Mouse (Mus musculus): ENCODE data around the gene Cbfa2t2. TPM values are rescaled to one million over a fixed set of nuclear protein-coding genes. Genes with fewer than 3 reads are reported as not detected.

The Cbfa2t2 gene
- polyA plus RNA-seq, 1 experiment from 2014 or later = 48.8 TPM

DNA sequence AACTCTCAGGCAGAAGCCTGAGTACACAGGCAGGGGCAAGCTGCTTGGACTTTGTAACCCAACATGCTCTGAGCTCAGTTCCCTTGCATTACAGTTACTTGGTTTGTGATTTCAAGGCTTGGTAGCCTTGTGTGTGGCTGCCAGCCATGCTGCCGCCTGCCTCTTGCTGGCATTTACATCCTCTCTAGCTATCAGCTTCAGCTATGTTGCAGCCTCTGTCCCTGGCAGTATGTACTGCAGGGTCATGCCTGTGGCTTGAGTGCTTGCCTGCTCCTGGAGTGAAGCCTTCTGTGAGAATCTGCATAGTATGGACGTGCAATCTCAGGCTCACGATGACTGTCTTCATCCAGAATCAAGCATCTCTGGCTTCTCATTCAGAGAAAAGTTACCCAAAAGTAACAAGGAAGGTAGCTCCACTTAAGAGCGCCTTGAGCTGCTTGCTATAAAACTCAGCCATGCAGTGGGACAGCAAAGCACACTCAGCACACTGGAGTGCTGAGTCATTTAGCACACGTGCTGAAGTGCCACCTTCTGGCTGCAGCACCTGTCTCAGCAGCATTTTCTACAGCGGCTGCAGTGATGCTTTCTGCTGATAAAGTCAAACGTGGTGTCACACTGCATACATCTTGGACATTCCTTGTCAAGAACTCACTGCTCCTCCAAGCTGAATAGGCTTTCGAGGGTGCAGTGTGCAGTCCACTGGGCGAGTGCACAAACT is 71.4 kb downstream of the Cbfa2t2 start:
- Histone ChIP-seq H3K36me3 (ENCODE audit: control insufficient read depth, insufficient read depth, low read length) (peaks cover 16% of the 10 kb centered on the region), H3K9me3 (ENCODE audit: control insufficient read depth, low read length) (no peaks in the 10 kb centered on the region), H3K4me2 (ENCODE audit: low read depth, low read length) (no peak overlapping the region), H3K27me3 (ENCODE audit: control insufficient read depth, insufficient read depth, low read length) (no peaks in the 10 kb centered on the region), H3K4me3 (ENCODE audit: low read depth, low read length) (no peak overlapping the region), H3K9ac (replicated peaks; ENCODE audit: low read depth, low read length) (no peak overlapping the region), H3K27ac (ENCODE audit: low read depth, low read length) (no peak overlapping the region), H3K4me1 (ENCODE audit: control insufficient read depth, insufficient read depth, low read length) (no peaks in the 10 kb centered on the region)
- ATAC-seq (ENCODE audit: low read depth) = no peak
- 73% methylated on average over 9 of the region's 9 CpGs for WGBS

GRCm38 (mm10) chr2:154508450-154508849 is 72.2 kb downstream of the Cbfa2t2 start:
- H3K9ac ChIP-seq (replicated peaks; ENCODE audit: low read depth, low read length) = peak overlapping the region; percentile 11; the same call in 1 of the 2 replicates
- no peak for ATAC-seq (ENCODE audit: low read depth)
- no peak overlapping the region for H3K4me2 ChIP-seq (ENCODE audit: low read depth, low read length)
- no peak overlapping the region for H3K4me3 ChIP-seq (ENCODE audit: low read depth, low read length)
- 89% methylated on average over 4 of the region's 4 CpGs for WGBS
- no peak overlapping the region for H3K27ac ChIP-seq (ENCODE audit: low read depth, low read length)
- H3K36me3 ChIP-seq (ENCODE audit: control insufficient read depth, insufficient read depth, low read length) = peaks cover 16% of the 10 kb centered on the region
- no peaks in the 10 kb centered on the region for H3K9me3 ChIP-seq (ENCODE audit: control insufficient read depth, low read length)
- H3K4me1 ChIP-seq (ENCODE audit: control insufficient read depth, insufficient read depth, low read length) = no peaks in the 10 kb centered on the region
- no peaks in the 10 kb centered on the region for H3K27me3 ChIP-seq (ENCODE audit: control insufficient read depth, insufficient read depth, low read length)

GRCm38 (mm10) chr2:154510141-154510540 is 73.9 kb downstream of the Cbfa2t2 start:
- no peak for ATAC-seq (ENCODE audit: low read depth)
- H3K27me3 ChIP-seq (ENCODE audit: control insufficient read depth, insufficient read depth, low read length) = no peaks in the 10 kb centered on the region
- peaks cover 16% of the 10 kb centered on the region for H3K36me3 ChIP-seq (ENCODE audit: control insufficient read depth, insufficient read depth, low read length)
- H3K4me1 ChIP-seq (ENCODE audit: control insufficient read depth, insufficient read depth, low read length) = no peaks in the 10 kb centered on the region
- H3K4me3 ChIP-seq (ENCODE audit: low read depth, low read length) = no peak overlapping the region
- H3K27ac ChIP-seq (ENCODE audit: low read depth, low read length) = no peak overlapping the region
- 93% methylated on average over 3 of the region's 3 CpGs for WGBS
- H3K9me3 ChIP-seq (ENCODE audit: control insufficient read depth, low read length) = no peaks in the 10 kb centered on the region
- H3K9ac ChIP-seq (replicated peaks; ENCODE audit: low read depth, low read length) = no peak overlapping the region
- H3K4me2 ChIP-seq (ENCODE audit: low read depth, low read length) = no peak overlapping the region

- WGBS = 89% methylated on average over 3 of the region's 3 CpGs
- Histone ChIP-seq H3K4me3 (ENCODE audit: low read depth, low read length) (no peak overlapping the region), H3K9ac (replicated peaks; ENCODE audit: low read depth, low read length) (no peak overlapping the region), H3K27me3 (ENCODE audit: control insufficient read depth, insufficient read depth, low read length) (no peaks in the 10 kb centered on the region), H3K27ac (ENCODE audit: low read depth, low read length) (no peak overlapping the region), H3K9me3 (ENCODE audit: control insufficient read depth, low read length) (no peaks in the 10 kb centered on the region), H3K4me1 (ENCODE audit: control insufficient read depth, insufficient read depth, low read length) (no peaks in the 10 kb centered on the region), H3K36me3 (ENCODE audit: control insufficient read depth, insufficient read depth, low read length) (peaks cover 5% of the 10 kb centered on the region; the same call in 1 of the 2 replicates), H3K4me2 (ENCODE audit: low read depth, low read length) (no peak overlapping the region)
- ATAC-seq (ENCODE audit: low read depth) = no peak
These were observed 80.7 kb downstream of the Cbfa2t2 start for GRCm38 (mm10) chr2:154516944-154517343.

DNA sequence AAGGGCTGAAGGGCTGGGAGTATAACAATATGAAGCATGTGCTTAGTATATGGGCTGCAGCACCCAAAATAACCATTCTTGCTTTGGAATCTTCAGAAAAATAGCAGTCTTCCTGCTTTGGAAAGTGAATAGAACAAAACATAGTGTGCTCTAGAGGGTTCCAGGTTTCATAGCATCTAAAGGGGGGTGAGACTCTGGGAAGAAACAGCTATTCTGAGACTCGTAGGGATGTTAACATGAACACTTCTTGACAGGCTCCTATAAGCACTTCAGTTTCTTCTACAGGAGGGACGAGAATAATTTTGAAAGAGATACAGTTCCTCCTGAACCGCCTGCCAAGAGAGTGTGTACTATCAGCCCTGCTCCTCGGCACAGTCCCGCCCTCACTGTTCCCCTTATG is 81.1 kb downstream of the Cbfa2t2 start:
- no peak for ATAC-seq (ENCODE audit: low read depth)
- Histone ChIP-seq H3K4me3 (ENCODE audit: low read depth, low read length) (no peak overlapping the region), H3K27me3 (ENCODE audit: control insufficient read depth, insufficient read depth, low read length) (no peaks in the 10 kb centered on the region), H3K36me3 (ENCODE audit: control insufficient read depth, insufficient read depth, low read length) (peaks cover 4% of the 10 kb centered on the region; the same call in 1 of the 2 replicates), H3K4me1 (ENCODE audit: control insufficient read depth, insufficient read depth, low read length) (no peaks in the 10 kb centered on the region), H3K27ac (ENCODE audit: low read depth, low read length) (no peak overlapping the region), H3K9me3 (ENCODE audit: control insufficient read depth, low read length) (no peaks in the 10 kb centered on the region), H3K9ac (replicated peaks; ENCODE audit: low read depth, low read length) (no peak overlapping the region), H3K4me2 (ENCODE audit: low read depth, low read length) (no peak overlapping the region)
- WGBS = 96% methylated on average over 5 of the region's 5 CpGs

- Histone ChIP-seq H3K9ac (replicated peaks; ENCODE audit: low read depth, low read length) (no peak overlapping the region), H3K4me3 (ENCODE audit: low read depth, low read length) (no peak overlapping the region), H3K4me1 (ENCODE audit: control insufficient read depth, insufficient read depth, low read length) (no peaks in the 10 kb centered on the region), H3K4me2 (ENCODE audit: low read depth, low read length) (no peak overlapping the region), H3K27ac (ENCODE audit: low read depth, low read length) (no peak overlapping the region), H3K9me3 (ENCODE audit: control insufficient read depth, low read length) (no peaks in the 10 kb centered on the region), H3K27me3 (ENCODE audit: control insufficient read depth, insufficient read depth, low read length) (no peaks in the 10 kb centered on the region), H3K36me3 (ENCODE audit: control insufficient read depth, insufficient read depth, low read length) (peaks cover 13% of the 10 kb centered on the region)
- no peak for ATAC-seq (ENCODE audit: low read depth)
These were observed 85.2 kb downstream of the Cbfa2t2 start for GRCm38 (mm10) chr2:154521449-154521848.

GRCm38 (mm10) chr2:154522334-154522733 is 86.1 kb downstream of the Cbfa2t2 start:
- no peaks in the 10 kb centered on the region for H3K9me3 ChIP-seq (ENCODE audit: control insufficient read depth, low read length)
- H3K9ac ChIP-seq (replicated peaks; ENCODE audit: low read depth, low read length) = no peak overlapping the region
- no peak overlapping the region for H3K27ac ChIP-seq (ENCODE audit: low read depth, low read length)
- H3K4me2 ChIP-seq (ENCODE audit: low read depth, low read length) = no peak overlapping the region
- H3K36me3 ChIP-seq (ENCODE audit: control insufficient read depth, insufficient read depth, low read length) = peaks cover 13% of the 10 kb centered on the region
- H3K4me3 ChIP-seq (ENCODE audit: low read depth, low read length) = no peak overlapping the region
- no peaks in the 10 kb centered on the region for H3K27me3 ChIP-seq (ENCODE audit: control insufficient read depth, insufficient read depth, low read length)
- 97% methylated on average over 5 of the region's 5 CpGs for WGBS
- H3K4me1 ChIP-seq (ENCODE audit: control insufficient read depth, insufficient read depth, low read length) = no peaks in the 10 kb centered on the region
- no peak for ATAC-seq (ENCODE audit: low read depth)

DNA sequence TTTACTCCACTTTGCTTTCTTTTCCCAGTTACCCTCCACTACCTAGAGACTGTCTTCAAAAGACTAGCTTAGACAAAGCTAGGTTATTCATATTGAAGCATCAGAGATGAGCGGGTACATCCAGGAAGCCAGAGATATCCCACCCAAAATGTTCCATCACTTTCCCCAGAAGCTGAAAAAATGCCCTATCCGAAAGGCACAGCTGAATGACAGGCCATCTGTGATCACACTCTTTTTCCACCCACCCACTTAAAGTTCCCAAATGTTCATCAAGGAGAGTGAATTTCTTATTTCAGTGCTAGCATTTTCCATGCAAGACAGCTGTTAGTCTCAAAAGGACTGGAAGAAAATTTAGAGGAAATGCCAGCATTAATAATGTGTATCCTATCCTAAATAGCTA is 89.0 kb downstream of the Cbfa2t2 start:
- 90% methylated on average over 2 of the region's 2 CpGs for WGBS
- H3K4me2 ChIP-seq (ENCODE audit: low read depth, low read length) = no peak overlapping the region
- H3K9me3 ChIP-seq (ENCODE audit: control insufficient read depth, low read length) = no peaks in the 10 kb centered on the region
- no peak for ATAC-seq (ENCODE audit: low read depth)
- no peaks in the 10 kb centered on the region for H3K27me3 ChIP-seq (ENCODE audit: control insufficient read depth, insufficient read depth, low read length)
- H3K4me1 ChIP-seq (ENCODE audit: control insufficient read depth, insufficient read depth, low read length) = no peaks in the 10 kb centered on the region
- no peak overlapping the region for H3K27ac ChIP-seq (ENCODE audit: low read depth, low read length)
- no peak overlapping the region for H3K9ac ChIP-seq (replicated peaks; ENCODE audit: low read depth, low read length)
- peaks cover 14% of the 10 kb centered on the region for H3K36me3 ChIP-seq (ENCODE audit: control insufficient read depth, insufficient read depth, low read length)
- H3K4me3 ChIP-seq (ENCODE audit: low read depth, low read length) = no peak overlapping the region

GRCm38 (mm10) chr2:154526531-154526930 is 90.2 kb downstream of the Cbfa2t2 start:
- Histone ChIP-seq H3K27ac (ENCODE audit: low read depth, low read length) (no peak overlapping the region), H3K9ac (replicated peaks; ENCODE audit: low read depth, low read length) (no peak overlapping the region), H3K36me3 (ENCODE audit: control insufficient read depth, insufficient read depth, low read length) (peaks cover 20% of the 10 kb centered on the region), H3K9me3 (ENCODE audit: control insufficient read depth, low read length) (no peaks in the 10 kb centered on the region), H3K4me1 (ENCODE audit: control insufficient read depth, insufficient read depth, low read length) (no peaks in the 10 kb centered on the region), H3K27me3 (ENCODE audit: control insufficient read depth, insufficient read depth, low read length) (no peaks in the 10 kb centered on the region), H3K4me3 (ENCODE audit: low read depth, low read length) (no peak overlapping the region), H3K4me2 (ENCODE audit: low read depth, low read length) (no peak overlapping the region)
- no peak for ATAC-seq (ENCODE audit: low read depth)
- 88% methylated on average over 3 of the region's 3 CpGs for WGBS

Data from neural tube, embryonic 14.5 days (tissue).